Mouse (Mus musculus): ENCODE results near the gene Dhx32. TPM values are rescaled to one million over a fixed set of nuclear protein-coding genes. Genes with fewer than 3 reads are reported as not detected.
"Not testable (repeated sequence)": the region's sequence is repeated elsewhere in the genome, so short reads cannot be mapped to it uniquely, and the experiment has no call there.

Dhx32 gene
- polyA plus RNA-seq, 1 experiment from 2014 or later = 89.5 TPM

GRCm38 (mm10) chr7:133698021-133698709, 84.4 kb downstream of the Dhx32 start:
- H3K4me3 ChIP-seq (ENCODE audit: low read length) = no peak overlapping the region
- ATAC-seq = peak; percentile 66
- 84% methylated on average over 12 of the region's 12 CpGs for WGBS

GRCm38 (mm10) chr7:133685644-133686043, 96.9 kb downstream of the Dhx32 start:
- H3K4me1 ChIP-seq (ENCODE audit: control insufficient read depth, insufficient read depth, low read length); H3K9ac ChIP-seq (ENCODE audit: low read depth, low read length); H3K27ac ChIP-seq (ENCODE audit: low read length); H3K27me3 ChIP-seq (replicated peaks; ENCODE audit: control insufficient read depth, insufficient read depth, low read length); H3K4me3 ChIP-seq (ENCODE audit: low read length); H3K9me3 ChIP-seq (ENCODE audit: control insufficient read depth, low read length); ATAC-seq; H3K4me2 ChIP-seq (ENCODE audit: low read depth, low read length): not testable (repeated sequence)
- H3K36me3 ChIP-seq (ENCODE audit: control insufficient read depth, insufficient read depth, low read length) = peaks cover 18% of the 10 kb centered on the region; the same call in 1 of the 2 replicates

More at GRCm38 (mm10) chr7:133698021-133698709, 84.4 kb downstream of the Dhx32 start:
- Histone ChIP-seq H3K27me3 (replicated peaks; ENCODE audit: control insufficient read depth, insufficient read depth, low read length) (no peaks in the 10 kb centered on the region), H3K4me2 (ENCODE audit: low read depth, low read length) (no peak overlapping the region), H3K4me1 (ENCODE audit: control insufficient read depth, insufficient read depth, low read length) (no peaks in the 10 kb centered on the region), H3K9ac (ENCODE audit: low read depth, low read length) (no peak overlapping the region), H3K36me3 (ENCODE audit: control insufficient read depth, insufficient read depth, low read length) (no peaks in the 10 kb centered on the region; the same call in 1 of the 2 replicates), H3K9me3 (ENCODE audit: control insufficient read depth, low read length) (no peaks in the 10 kb centered on the region), H3K27ac (ENCODE audit: low read length) (no peak overlapping the region)

- Histone ChIP-seq H3K36me3 (ENCODE audit: control insufficient read depth, insufficient read depth, low read length) (peaks cover 14% of the 10 kb centered on the region; the same call in 1 of the 2 replicates), H3K4me3 (ENCODE audit: low read length) (no peak overlapping the region), H3K27me3 (replicated peaks; ENCODE audit: control insufficient read depth, insufficient read depth, low read length) (no peaks in the 10 kb centered on the region), H3K4me2 (ENCODE audit: low read depth, low read length) (no peak overlapping the region), H3K9ac (ENCODE audit: low read depth, low read length) (no peak overlapping the region), H3K9me3 (ENCODE audit: control insufficient read depth, low read length) (peaks cover 8% of the 10 kb centered on the region; the same call in 1 of the 2 replicates), H3K4me1 (ENCODE audit: control insufficient read depth, insufficient read depth, low read length) (no peaks in the 10 kb centered on the region), H3K27ac (ENCODE audit: low read length) (no peak overlapping the region)
- ATAC-seq = no peak
- 89% methylated on average over 6 of the region's 6 CpGs for WGBS
Observed at GRCm38 (mm10) chr7:133684701-133685100, 97.8 kb downstream of the Dhx32 start.

- Histone ChIP-seq H3K36me3 (ENCODE audit: control insufficient read depth, insufficient read depth, low read length) (peaks cover 8% of the 10 kb centered on the region; the same call in 1 of the 2 replicates), H3K9me3 (ENCODE audit: control insufficient read depth, low read length) (peaks cover 8% of the 10 kb centered on the region; the same call in 1 of the 2 replicates), H3K4me3 (ENCODE audit: low read length) (no peak overlapping the region), H3K27ac (ENCODE audit: low read length) (no peak overlapping the region), H3K4me1 (ENCODE audit: control insufficient read depth, insufficient read depth, low read length) (no peaks in the 10 kb centered on the region), H3K4me2 (ENCODE audit: low read depth, low read length) (no peak overlapping the region), H3K27me3 (replicated peaks; ENCODE audit: control insufficient read depth, insufficient read depth, low read length) (no peaks in the 10 kb centered on the region), H3K9ac (ENCODE audit: low read depth, low read length) (no peak overlapping the region)
- no peak for ATAC-seq
- WGBS = 82% methylated on average over 5 of the region's 5 CpGs
Observed at GRCm38 (mm10) chr7:133684110-133684509, 98.4 kb downstream of the Dhx32 start.

GRCm38 (mm10) chr7:133683626-133684025, 98.9 kb downstream of the Dhx32 start:
- ATAC-seq = no peak
- Histone ChIP-seq H3K4me2 (ENCODE audit: low read depth, low read length) (no peak overlapping the region), H3K4me1 (ENCODE audit: control insufficient read depth, insufficient read depth, low read length) (no peaks in the 10 kb centered on the region), H3K36me3 (ENCODE audit: control insufficient read depth, insufficient read depth, low read length) (0 out of 2 replicates have a peak, but pooled peaks cover 5% of the 10 kb centered on the region), H3K9me3 (ENCODE audit: control insufficient read depth, low read length) (peaks cover 8% of the 10 kb centered on the region; the same call in 1 of the 2 replicates), H3K4me3 (ENCODE audit: low read length) (no peak overlapping the region), H3K27me3 (replicated peaks; ENCODE audit: control insufficient read depth, insufficient read depth, low read length) (no peaks in the 10 kb centered on the region), H3K27ac (ENCODE audit: low read length) (no peak overlapping the region), H3K9ac (ENCODE audit: low read depth, low read length) (no peak overlapping the region)
- WGBS = 79% methylated on average over 5 of the region's 5 CpGs

GRCm38 (mm10) chr7:133679961-133680360, 102.6 kb downstream of the Dhx32 start, which contains the start of gene Mmp21:
Mmp21 (minus strand) TSS chr7:133680061.
- H3K4me1 ChIP-seq (ENCODE audit: control insufficient read depth, insufficient read depth, low read length) = no peaks in the 10 kb centered on the region
- 62% methylated on average over 3 of the region's 3 CpGs for WGBS
- H3K9ac ChIP-seq (ENCODE audit: low read depth, low read length) = no peak within 1 kb of the TSS
- peaks cover 4% of the 10 kb centered on the region; the same call in 1 of the 2 replicates for H3K9me3 ChIP-seq (ENCODE audit: control insufficient read depth, low read length)
- no peak within 1 kb of the TSS for H3K27ac ChIP-seq (ENCODE audit: low read length)
- ATAC-seq = no peak
- H3K4me3 ChIP-seq (ENCODE audit: low read length) = no peak within 1 kb of the TSS
- H3K4me2 ChIP-seq (ENCODE audit: low read depth, low read length) = no peak within 1 kb of the TSS
- H3K36me3 ChIP-seq (ENCODE audit: control insufficient read depth, insufficient read depth, low read length) = 0 out of 2 replicates have a peak, but pooled peaks cover 4% of the 10 kb centered on the region
- no peaks in the 10 kb centered on the region for H3K27me3 ChIP-seq (replicated peaks; ENCODE audit: control insufficient read depth, insufficient read depth, low read length)

GRCm38 (mm10) chr7:133679439-133679838, 103.1 kb downstream of the Dhx32 start:
- no peak for ATAC-seq
- H3K27ac ChIP-seq (ENCODE audit: low read length) = no peak overlapping the region
- no peaks in the 10 kb centered on the region for H3K27me3 ChIP-seq (replicated peaks; ENCODE audit: control insufficient read depth, insufficient read depth, low read length)
- peaks cover 2% of the 10 kb centered on the region; the same call in 1 of the 2 replicates for H3K9me3 ChIP-seq (ENCODE audit: control insufficient read depth, low read length)
- 0 out of 2 replicates have a peak, but pooled peaks cover 4% of the 10 kb centered on the region for H3K36me3 ChIP-seq (ENCODE audit: control insufficient read depth, insufficient read depth, low read length)
- no peak overlapping the region for H3K9ac ChIP-seq (ENCODE audit: low read depth, low read length)
- WGBS = 53% methylated on average over 4 of the region's 4 CpGs
- H3K4me1 ChIP-seq (ENCODE audit: control insufficient read depth, insufficient read depth, low read length) = no peaks in the 10 kb centered on the region
- no peak overlapping the region for H3K4me3 ChIP-seq (ENCODE audit: low read length)
- no peak overlapping the region for H3K4me2 ChIP-seq (ENCODE audit: low read depth, low read length)

GRCm38 (mm10) chr7:133678716-133679115, 103.8 kb downstream of the Dhx32 start:
- 0 out of 2 replicates have a peak, but pooled peaks cover 4% of the 10 kb centered on the region for H3K36me3 ChIP-seq (ENCODE audit: control insufficient read depth, insufficient read depth, low read length)
- no peak for ATAC-seq
- H3K4me1 ChIP-seq (ENCODE audit: control insufficient read depth, insufficient read depth, low read length) = no peaks in the 10 kb centered on the region
- H3K27ac ChIP-seq (ENCODE audit: low read length) = no peak overlapping the region
- no peaks in the 10 kb centered on the region for H3K9me3 ChIP-seq (ENCODE audit: control insufficient read depth, low read length)
- H3K9ac ChIP-seq (ENCODE audit: low read depth, low read length) = no peak overlapping the region
- no peak overlapping the region for H3K4me2 ChIP-seq (ENCODE audit: low read depth, low read length)
- 95% methylated on average over 8 of the region's 8 CpGs for WGBS
- no peak overlapping the region for H3K4me3 ChIP-seq (ENCODE audit: low read length)
- no peaks in the 10 kb centered on the region for H3K27me3 ChIP-seq (replicated peaks; ENCODE audit: control insufficient read depth, insufficient read depth, low read length)

- H3K27ac ChIP-seq (ENCODE audit: low read length) = no peak overlapping the region
- no peaks in the 10 kb centered on the region for H3K4me1 ChIP-seq (ENCODE audit: control insufficient read depth, insufficient read depth, low read length)
- H3K4me2 ChIP-seq (ENCODE audit: low read depth, low read length) = no peak overlapping the region
- no peaks in the 10 kb centered on the region for H3K27me3 ChIP-seq (replicated peaks; ENCODE audit: control insufficient read depth, insufficient read depth, low read length)
- H3K36me3 ChIP-seq (ENCODE audit: control insufficient read depth, insufficient read depth, low read length) = peaks cover 15% of the 10 kb centered on the region; the same call in 1 of the 2 replicates
- H3K9ac ChIP-seq (ENCODE audit: low read depth, low read length) = no peak overlapping the region
- no peak for ATAC-seq
- 68% methylated on average over 9 of the region's 9 CpGs for WGBS
- H3K4me3 ChIP-seq (ENCODE audit: low read length) = no peak overlapping the region
- H3K9me3 ChIP-seq (ENCODE audit: control insufficient read depth, low read length) = no peaks in the 10 kb centered on the region
Observed at GRCm38 (mm10) chr7:133676002-133676401, 106.5 kb downstream of the Dhx32 start.
